Mouse (Mus musculus) CD4-positive naive resting alpha-beta T cell, adult 57 days (primary cell): Measurements from ENCODE around the gene Ly6g6f. TPM values are rescaled to one million over a fixed set of nuclear protein-coding genes. Genes with fewer than 3 reads are reported as not detected.

Experiments used
- total RNA-seq: library from RNA; stranded (reverse); gene quantifications from one replicate; pipeline ENCODE4 v1.2.4, GENCODE M21; 2023

The Ly6g6f gene
- total RNA-seq, result not detected

GRCm38 (mm10) chr17:35085208-35085865 lies at the start of gene Ly6g6f:
Gene Ly6g6f, minus strand, starts transcription at chr17:35085610.

GRCm38 (mm10) chr17:35134801-35135590 lies 49.6 kb upstream of the Ly6g6f start, which contains the start of gene Bag6:
Gene Bag6, plus strand, starts transcription at chr17:35135178.

GRCm38 (mm10) chr17:35131500-35132173 lies 46.2 kb upstream of the Ly6g6f start, which contains the start of gene Apom:
Gene Apom, minus strand, starts transcription at chr17:35132050.

GRCm38 (mm10) chr17:35126206-35126611 lies 40.8 kb upstream of the Ly6g6f start, which contains the start of gene D17H6S53E:
Gene D17H6S53E, plus strand, starts transcription at chr17:35126373.

GRCm38 (mm10) chr17:35121871-35122303 lies 36.5 kb upstream of the Ly6g6f start, which contains the start of gene Csnk2b:
Gene Csnk2b, minus strand, starts transcription at chr17:35122053.

GRCm38 (mm10) chr17:35121143-35121799 lies 35.9 kb upstream of the Ly6g6f start, which contains the start of gene Gpank1:
Gene Gpank1, plus strand, starts transcription at chr17:35121455.

GRCm38 (mm10) chr17:35115046-35116019 lies 29.9 kb upstream of the Ly6g6f start, which contains the start of gene Ly6g5b:
Gene Ly6g5b, minus strand, starts transcription at chr17:35115428.

GRCm38 (mm10) chr17:35108097-35108496 lies 22.7 kb upstream of the Ly6g6f start, which contains the start of gene Ly6g5c:
Gene Ly6g5c, plus strand, starts transcription at chr17:35108279.

GRCm38 (mm10) chr17:35088825-35089644 lies 3.6 kb upstream of the Ly6g6f start, which contains the start of gene Abhd16a:
Gene Abhd16a, plus strand, starts transcription at chr17:35089263.

GRCm38 (mm10) chr17:35077786-35078233 lies 7.6 kb downstream of the Ly6g6f start, which contains the start of gene Ly6g6d:
Gene Ly6g6d, minus strand, starts transcription at chr17:35078065.

GRCm38 (mm10) chr17:35076507-35077176 lies 8.8 kb downstream of the Ly6g6f start, which contains the start of gene Ly6g6e:
Gene Ly6g6e, plus strand, starts transcription at chr17:35076902.

GRCm38 (mm10) chr17:35066084-35066483 lies 19.3 kb downstream of the Ly6g6f start, which contains the start of gene Mpig6b:
Gene Mpig6b, minus strand, starts transcription at chr17:35066184.

GRCm38 (mm10) chr17:35064951-35065947 lies 20.2 kb downstream of the Ly6g6f start, which contains the start of gene Ly6g6c:
Gene Ly6g6c, plus strand, starts transcription at chr17:35065388.

GRCm38 (mm10) chr17:35058911-35059892 lies 26.2 kb downstream of the Ly6g6f start, which contains the start of gene Ddah2:
Gene Ddah2, plus strand, starts transcription at chr17:35059035.

GRCm38 (mm10) chr17:35049561-35050016 lies 35.8 kb downstream of the Ly6g6f start, which contains the start of gene Clic1:
Gene Clic1, plus strand, starts transcription at chr17:35049966.

GRCm38 (mm10) chr17:35046681-35047455 lies 38.5 kb downstream of the Ly6g6f start, which contains the start of gene Msh5:
Gene Msh5, minus strand, starts transcription at chr17:35046745.

